Mouse (Mus musculus): ENCODE results near the gene Palm2.

Palm2 gene

DNA sequence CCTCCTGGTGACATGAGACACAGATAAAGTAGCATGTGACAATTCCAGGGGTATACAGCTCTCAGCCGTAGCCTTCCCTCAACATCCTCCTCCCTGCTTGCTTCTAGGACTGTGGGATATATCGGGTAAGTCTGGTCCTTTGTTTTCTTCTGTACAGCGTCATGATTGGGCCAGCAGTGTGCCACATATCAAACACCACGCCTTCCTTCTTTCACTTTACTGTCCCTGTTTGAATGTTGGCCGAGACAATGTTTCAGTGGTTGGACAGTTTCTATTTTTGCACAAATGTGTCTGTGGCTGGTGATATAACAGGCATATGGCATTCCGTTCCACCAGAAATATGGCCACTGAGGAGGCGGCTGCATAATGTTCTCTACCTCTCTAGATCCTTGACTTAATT, 188.8 kb downstream of the Palm2 start:
- no peaks in the 10 kb centered on the region for H3K27me3 ChIP-seq (ENCODE audit: insufficient read depth, low read length)
- no peaks in the 10 kb centered on the region for H3K36me3 ChIP-seq (ENCODE audit: insufficient read depth, low read length)
- peaks cover 4% of the 10 kb centered on the region; the same call in 1 of the 2 replicates for H3K9me3 ChIP-seq (ENCODE audit: low read length)
- TF ChIP-seq CTCF (conservative IDR thresholded peaks at IDR 0.05; ENCODE audit: low read length) = no peak
- no peak for TF ChIP-seq POU5F1 (IDR thresholded peaks at IDR 0.05; ENCODE audit: borderline replicate concordance, low read length)
- TF ChIP-seq NANOG (IDR thresholded peaks at IDR 0.05; ENCODE audit: borderline replicate concordance, low read length) = no peak
- no peak overlapping the region for H3K4me3 ChIP-seq (replicated peaks; ENCODE audit: low read length)
- H3K4me1 ChIP-seq (replicated peaks; ENCODE audit: low read depth, low read length) = peaks cover 4% of the 10 kb centered on the region; the same call in 1 of the 2 replicates

- Histone ChIP-seq H3K27me3 (ENCODE audit: insufficient read depth, low read length) (no peaks in the 10 kb centered on the region), H3K4me1 (replicated peaks; ENCODE audit: low read depth, low read length) (peaks cover 4% of the 10 kb centered on the region; the same call in 1 of the 2 replicates), H3K36me3 (ENCODE audit: insufficient read depth, low read length) (no peaks in the 10 kb centered on the region), H3K9me3 (ENCODE audit: low read length) (no peaks in the 10 kb centered on the region), H3K4me3 (replicated peaks; ENCODE audit: low read length) (no peak overlapping the region)
- TF ChIP-seq NANOG (IDR thresholded peaks at IDR 0.05; ENCODE audit: borderline replicate concordance, low read length) (no peak), CTCF (conservative IDR thresholded peaks at IDR 0.05; ENCODE audit: low read length) (no peak)
Measured at GRCm38 (mm10) chr4:57624819-57625218, 190.8 kb downstream of the Palm2 start.

GRCm38 (mm10) chr4:57625306-57625705, 191.3 kb downstream of the Palm2 start:
- H3K4me1 ChIP-seq (replicated peaks; ENCODE audit: low read depth, low read length) = peaks cover 4% of the 10 kb centered on the region; the same call in 1 of the 2 replicates
- no peaks in the 10 kb centered on the region for H3K27me3 ChIP-seq (ENCODE audit: insufficient read depth, low read length)
- no peak overlapping the region for H3K4me3 ChIP-seq (replicated peaks; ENCODE audit: low read length)
- H3K36me3 ChIP-seq (ENCODE audit: insufficient read depth, low read length) = no peaks in the 10 kb centered on the region
- H3K9me3 ChIP-seq (ENCODE audit: low read length) = no peaks in the 10 kb centered on the region
- TF ChIP-seq POU5F1 (IDR thresholded peaks at IDR 0.05; ENCODE audit: borderline replicate concordance, low read length) (no peak), NANOG (IDR thresholded peaks at IDR 0.05; ENCODE audit: borderline replicate concordance, low read length) (no peak), CTCF (conservative IDR thresholded peaks at IDR 0.05; ENCODE audit: low read length) (no peak)

DNA sequence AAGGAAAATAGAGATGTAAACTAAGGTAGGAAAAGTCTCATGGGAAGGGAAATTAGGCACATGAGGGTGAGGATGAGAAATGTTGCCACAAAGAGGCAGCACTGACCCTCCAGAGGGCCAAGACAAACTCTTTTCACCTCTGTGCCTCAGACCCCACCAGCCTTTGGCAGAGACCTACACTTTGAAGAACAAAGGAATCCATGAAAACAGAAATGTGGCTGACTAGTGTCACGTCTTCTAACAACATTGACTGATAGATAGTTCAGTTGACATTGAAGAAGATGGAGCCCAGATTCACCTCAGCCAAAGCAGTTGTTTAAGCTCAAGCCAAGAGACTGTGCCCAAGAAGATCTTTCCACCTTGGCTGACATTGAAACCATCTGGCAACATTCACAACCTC, 191.7 kb downstream of the Palm2 start:
- H3K4me1 ChIP-seq (replicated peaks; ENCODE audit: low read depth, low read length) = peaks cover 4% of the 10 kb centered on the region; the same call in 1 of the 2 replicates
- no peaks in the 10 kb centered on the region for H3K9me3 ChIP-seq (ENCODE audit: low read length)
- no peak for TF ChIP-seq CTCF (conservative IDR thresholded peaks at IDR 0.05; ENCODE audit: low read length)
- TF ChIP-seq POU5F1 (IDR thresholded peaks at IDR 0.05; ENCODE audit: borderline replicate concordance, low read length) = no peak
- no peak for TF ChIP-seq NANOG (IDR thresholded peaks at IDR 0.05; ENCODE audit: borderline replicate concordance, low read length)
- H3K4me3 ChIP-seq (replicated peaks; ENCODE audit: low read length) = no peak overlapping the region
- H3K27me3 ChIP-seq (ENCODE audit: insufficient read depth, low read length) = no peaks in the 10 kb centered on the region
- no peaks in the 10 kb centered on the region for H3K36me3 ChIP-seq (ENCODE audit: insufficient read depth, low read length)

DNA sequence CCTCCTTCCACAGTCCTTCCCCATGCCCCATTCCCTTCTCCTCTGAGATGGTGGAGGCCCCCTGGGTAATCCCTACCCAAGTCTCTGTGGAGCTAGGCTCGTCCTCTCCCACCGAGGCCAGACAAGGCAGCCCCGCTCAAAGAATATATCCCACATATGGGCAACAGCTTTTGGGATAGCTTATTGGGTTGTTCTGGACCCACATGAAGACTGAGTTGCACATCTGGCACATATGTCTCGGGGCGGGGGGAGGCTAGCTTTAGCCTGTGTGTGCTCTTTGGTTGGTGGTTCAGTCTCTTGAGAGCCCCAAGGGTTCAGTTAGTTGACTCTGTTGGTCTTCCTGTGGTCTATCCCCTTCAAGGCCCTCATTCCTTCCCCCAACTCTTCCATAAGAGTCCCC, 192.9 kb downstream of the Palm2 start:
- peaks cover 4% of the 10 kb centered on the region; the same call in 1 of the 2 replicates for H3K4me1 ChIP-seq (replicated peaks; ENCODE audit: low read depth, low read length)
- no peak overlapping the region for H3K4me3 ChIP-seq (replicated peaks; ENCODE audit: low read length)
- no peaks in the 10 kb centered on the region for H3K36me3 ChIP-seq (ENCODE audit: insufficient read depth, low read length)
- H3K9me3 ChIP-seq (ENCODE audit: low read length) = no peaks in the 10 kb centered on the region
- no peaks in the 10 kb centered on the region for H3K27me3 ChIP-seq (ENCODE audit: insufficient read depth, low read length)
- no peak for TF ChIP-seq POU5F1 (IDR thresholded peaks at IDR 0.05; ENCODE audit: borderline replicate concordance, low read length)
- TF ChIP-seq NANOG (IDR thresholded peaks at IDR 0.05; ENCODE audit: borderline replicate concordance, low read length) = no peak

DNA sequence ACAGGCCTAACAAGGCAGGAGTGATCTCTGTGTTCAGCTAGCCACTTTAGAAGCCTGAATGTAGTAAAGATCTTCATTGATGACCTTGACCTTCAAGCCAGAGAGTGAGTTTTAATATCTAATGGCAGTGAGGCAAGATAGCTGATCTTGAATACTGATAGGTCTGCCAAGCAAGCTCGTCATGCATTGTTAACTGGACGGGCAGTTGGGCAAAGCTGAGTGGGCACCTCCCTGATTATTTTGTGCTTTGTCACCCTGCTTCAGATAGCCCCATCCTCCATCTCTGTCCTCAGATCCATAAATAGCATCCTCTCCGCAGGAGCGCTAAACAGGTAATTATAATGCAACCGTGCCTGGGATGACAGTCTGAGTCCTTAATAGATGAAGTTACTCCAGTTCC, 198.3 kb downstream of the Palm2 start:
- Histone ChIP-seq H3K4me1 (replicated peaks; ENCODE audit: low read depth, low read length) (no peaks in the 10 kb centered on the region), H3K27me3 (ENCODE audit: insufficient read depth, low read length) (peaks cover 8% of the 10 kb centered on the region), H3K4me3 (replicated peaks; ENCODE audit: low read length) (no peak overlapping the region), H3K36me3 (ENCODE audit: insufficient read depth, low read length) (no peaks in the 10 kb centered on the region), H3K9me3 (ENCODE audit: low read length) (no peaks in the 10 kb centered on the region)
- TF ChIP-seq NANOG (IDR thresholded peaks at IDR 0.05; ENCODE audit: borderline replicate concordance, low read length) = no peak
- no peak for TF ChIP-seq CTCF (conservative IDR thresholded peaks at IDR 0.05; ENCODE audit: low read length)

DNA sequence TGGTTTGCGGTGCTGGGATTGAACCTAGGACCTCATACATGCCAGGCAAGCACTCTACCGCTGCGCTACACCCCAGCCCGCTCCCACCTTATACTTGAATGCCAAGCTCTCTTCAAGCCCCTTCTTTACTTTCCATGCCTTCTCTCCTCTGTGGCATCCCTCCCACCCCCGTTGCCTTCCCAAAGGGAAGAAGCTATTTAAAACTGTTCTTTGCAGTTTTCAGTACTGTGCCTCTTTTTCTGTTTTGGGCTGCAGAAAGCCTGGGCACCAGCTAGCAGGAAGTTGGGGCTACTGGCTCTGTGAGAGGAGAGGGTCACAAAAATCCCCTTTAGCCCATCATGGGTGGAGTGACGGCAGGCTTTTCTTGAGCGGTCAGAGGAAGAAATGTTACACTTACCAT, 199.0 kb downstream of the Palm2 start:
- no peak overlapping the region for H3K4me3 ChIP-seq (replicated peaks; ENCODE audit: low read length)
- H3K27me3 ChIP-seq (ENCODE audit: insufficient read depth, low read length) = peaks cover 11% of the 10 kb centered on the region
- H3K4me1 ChIP-seq (replicated peaks; ENCODE audit: low read depth, low read length) = peaks cover 3% of the 10 kb centered on the region; the same call in 1 of the 2 replicates
- no peak for TF ChIP-seq POU5F1 (IDR thresholded peaks at IDR 0.05; ENCODE audit: borderline replicate concordance, low read length)
- TF ChIP-seq NANOG (IDR thresholded peaks at IDR 0.05; ENCODE audit: borderline replicate concordance, low read length) = no peak
- no peak for TF ChIP-seq CTCF (conservative IDR thresholded peaks at IDR 0.05; ENCODE audit: low read length)
- H3K9me3 ChIP-seq (ENCODE audit: low read length) = no peaks in the 10 kb centered on the region
- no peaks in the 10 kb centered on the region for H3K36me3 ChIP-seq (ENCODE audit: insufficient read depth, low read length)

DNA sequence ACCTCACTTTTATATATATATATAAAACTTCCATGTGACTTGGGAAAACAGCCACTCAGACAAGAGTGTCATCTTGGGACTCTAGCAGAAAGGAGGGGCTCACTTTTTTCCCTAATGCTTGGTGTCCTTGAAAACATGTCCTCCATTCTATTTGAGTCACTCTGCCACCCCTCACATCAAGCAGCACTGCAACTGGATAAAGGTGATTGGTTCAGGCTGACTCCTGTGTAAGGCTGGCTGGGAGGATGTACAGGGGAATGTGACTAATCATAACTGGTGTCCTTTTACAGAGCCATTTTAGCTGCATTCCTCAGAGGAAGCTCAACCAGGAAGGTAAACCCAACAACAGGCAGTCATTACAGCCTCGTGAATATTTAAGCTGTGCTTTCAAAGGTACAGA, 200.9 kb downstream of the Palm2 start:
- H3K4me3 ChIP-seq (replicated peaks; ENCODE audit: low read length) = no peak overlapping the region
- H3K36me3 ChIP-seq (ENCODE audit: insufficient read depth, low read length) = no peaks in the 10 kb centered on the region
- TF ChIP-seq CTCF (conservative IDR thresholded peaks at IDR 0.05; ENCODE audit: low read length) (no peak), NANOG (IDR thresholded peaks at IDR 0.05; ENCODE audit: borderline replicate concordance, low read length) (no peak), POU5F1 (IDR thresholded peaks at IDR 0.05; ENCODE audit: borderline replicate concordance, low read length) (no peak)
- peaks cover 21% of the 10 kb centered on the region for H3K27me3 ChIP-seq (ENCODE audit: insufficient read depth, low read length)
- H3K4me1 ChIP-seq (replicated peaks; ENCODE audit: low read depth, low read length) = peaks cover 4% of the 10 kb centered on the region; the same call in 1 of the 2 replicates
- no peaks in the 10 kb centered on the region for H3K9me3 ChIP-seq (ENCODE audit: low read length)

- Histone ChIP-seq H3K36me3 (ENCODE audit: insufficient read depth, low read length) (no peaks in the 10 kb centered on the region), H3K4me3 (replicated peaks; ENCODE audit: low read length) (no peak overlapping the region), H3K27me3 (ENCODE audit: insufficient read depth, low read length) (peaks cover 21% of the 10 kb centered on the region), H3K4me1 (replicated peaks; ENCODE audit: low read depth, low read length) (peaks cover 4% of the 10 kb centered on the region; the same call in 1 of the 2 replicates), H3K9me3 (ENCODE audit: low read length) (no peaks in the 10 kb centered on the region)
- TF ChIP-seq POU5F1 (IDR thresholded peaks at IDR 0.05; ENCODE audit: borderline replicate concordance, low read length) (no peak), CTCF (conservative IDR thresholded peaks at IDR 0.05; ENCODE audit: low read length) (no peak), NANOG (IDR thresholded peaks at IDR 0.05; ENCODE audit: borderline replicate concordance, low read length) (no peak)
Measured at GRCm38 (mm10) chr4:57636782-57637482, 202.9 kb downstream of the Palm2 start.

All from E14TG2a.4 (cell line).